Mouse (Mus musculus) spleen, postnatal 4 days (tissue): Measurements from ENCODE around the gene Txndc12.

Experiments
- DNase-seq, 2 experiments: peaks; one replicate each; pipeline ENCODE4 v3.0.0; 2022; ENCODE audit warnings: low spot score in 2 of 2

Gene Txndc12

GRCm38 (mm10) chr4:108834115-108834970 is at the start of gene Txndc12:
Txndc12 (plus strand) TSS chr4:108834601.
- peak; percentile 62 to 77 for DNase-seq

GRCm38 (mm10) chr4:108789258-108789936 is 45.0 kb upstream of the Txndc12 start:
- DNase-seq, result no peak

GRCm38 (mm10) chr4:108790507-108790906 is 43.9 kb upstream of the Txndc12 start:
- no peak for DNase-seq

GRCm38 (mm10) chr4:108793941-108794340 is 40.5 kb upstream of the Txndc12 start:
- DNase-seq, result no peak

GRCm38 (mm10) chr4:108796701-108797100 is 37.7 kb upstream of the Txndc12 start:
- no peak for DNase-seq

- peak; percentile 47 to 73 for DNase-seq
Measured at GRCm38 (mm10) chr4:108798083-108798830, 36.1 kb upstream of the Txndc12 start.

- DNase-seq, result no peak
Measured at GRCm38 (mm10) chr4:108803535-108803934, 30.9 kb upstream of the Txndc12 start.

- DNase-seq, result no peak
Measured at GRCm38 (mm10) chr4:108811142-108811541, 23.3 kb upstream of the Txndc12 start.

GRCm38 (mm10) chr4:108811550-108811949 is 22.9 kb upstream of the Txndc12 start:
- no peak for DNase-seq

GRCm38 (mm10) chr4:108825677-108826076 is 8.7 kb upstream of the Txndc12 start:
- no peak for DNase-seq

- DNase-seq, result no peak
Measured at GRCm38 (mm10) chr4:108826096-108826495, 8.3 kb upstream of the Txndc12 start.

GRCm38 (mm10) chr4:108826643-108827042 is 7.8 kb upstream of the Txndc12 start:
- DNase-seq, result no peak

- DNase-seq, result no peak
Measured at GRCm38 (mm10) chr4:108830698-108831097, 3.7 kb upstream of the Txndc12 start.

GRCm38 (mm10) chr4:108832916-108833827 is 1.2 kb upstream of the Txndc12 start, which contains the start of gene Btf3l4:
Btf3l4 (minus strand) TSS chr4:108833614.
- peak; percentile 88 to 93 for DNase-seq

GRCm38 (mm10) chr4:108833828-108834114 is 630 bp upstream of the Txndc12 start:
- DNase-seq, result no peak

GRCm38 (mm10) chr4:108834971-108835311 is 540 bp downstream of the Txndc12 start:
- no peak for DNase-seq

- no peak for DNase-seq
Measured at GRCm38 (mm10) chr4:108835496-108835895, 1.1 kb downstream of the Txndc12 start.

GRCm38 (mm10) chr4:108838031-108838430 is 3.6 kb downstream of the Txndc12 start:
- no peak for DNase-seq

- DNase-seq, result no peak
Measured at GRCm38 (mm10) chr4:108841920-108842578, 7.6 kb downstream of the Txndc12 start.

- no peak for DNase-seq
Measured at GRCm38 (mm10) chr4:108843336-108843735, 8.9 kb downstream of the Txndc12 start.
